Mouse (Mus musculus) intestine, embryonic 16.5 days (tissue): ENCODE measurements around the gene Pnldc1. TPM values are rescaled to one million over a fixed set of nuclear protein-coding genes. Genes with fewer than 3 reads are reported as not detected.
A peak's percentile ranks its signal among the peaks of the same experiment; 100 is the strongest.
"Not testable (repeated sequence)": the region's sequence is repeated elsewhere in the genome, so short reads cannot be mapped to it uniquely, and the experiment has no call there.

Source experiments
- ATAC-seq: fragments of 200-750 bp; cut with Nextera tagmentation; 2 replicates; pipeline ENCODE4 v1.8.0; 2017; ENCODE audit warnings: moderate TSS enrichment, moderate library complexity
- H3K27ac ChIP-seq: fragments of 300-500 bp; sonication (generic); 2 replicates; pipeline ENCODE4 v1.5.1; 2014; ENCODE audit warnings: mild to moderate bottlenecking, low read length
- H3K27me3 ChIP-seq: fragments of 300-500 bp; sonication (generic); replicated peaks from 2 replicates; pipeline ENCODE4 v1.6.1; 2014; ENCODE audit warnings: low read length, control low read depth, mixed read lengths; ENCODE audit not compliant: control insufficient read depth, insufficient read depth
- H3K36me3 ChIP-seq: fragments of 300-500 bp; sonication (generic); 2 replicates; pipeline ENCODE4 v1.6.1; 2014; ENCODE audit warnings: low read length, control low read depth; ENCODE audit not compliant: control insufficient read depth, insufficient read depth
- H3K4me1 ChIP-seq: fragments of 300-500 bp; sonication (generic); 2 replicates; pipeline ENCODE4 v1.6.1; 2014; ENCODE audit warnings: low read length, control low read depth, mixed read lengths; ENCODE audit not compliant: control insufficient read depth, insufficient read depth
- H3K4me2 ChIP-seq: fragments of 300-500 bp; sonication (generic); 2 replicates; pipeline ENCODE4 v1.6.1; 2014; ENCODE audit warnings: low read depth, low read length, control low read depth
- H3K4me3 ChIP-seq: fragments of 300-500 bp; sonication (generic); 2 replicates; pipeline ENCODE4 v1.5.1; 2014; ENCODE audit warnings: mild to moderate bottlenecking, low read length
- H3K9ac ChIP-seq: fragments of 300-500 bp; sonication (generic); 2 replicates; pipeline ENCODE4 v1.6.1; 2014; ENCODE audit warnings: low read depth, low read length
- H3K9me3 ChIP-seq: fragments of 300-500 bp; sonication (generic); 2 replicates; pipeline ENCODE4 v1.6.1; 2016; ENCODE audit warnings: low read length, control low read depth; ENCODE audit not compliant: control insufficient read depth
- WGBS: fragments of 180-500 bp; shearing (Covaris S2); extraction: QIAGEN DNeasy Blood & Tissue Kit; methylation state at CpG from one replicate; pipeline ENCODE4 v1.1.7; 2014; 5-methylcytosine and 5-hydroxymethylcytosine counted together
- polyA plus RNA-seq: library from polyadenylated mRNA; unstranded; fragments of >200 nt; fragmentation: Nextera tagmentation; extraction: Ambion mirVana; gene quantifications from 2 replicates; pipeline ENCODE4 v1.2.1, GENCODE M21; 2015

Pnldc1 gene
- polyA plus RNA-seq, 1 experiment from 2014 or later: 1.1 TPM

DNA sequence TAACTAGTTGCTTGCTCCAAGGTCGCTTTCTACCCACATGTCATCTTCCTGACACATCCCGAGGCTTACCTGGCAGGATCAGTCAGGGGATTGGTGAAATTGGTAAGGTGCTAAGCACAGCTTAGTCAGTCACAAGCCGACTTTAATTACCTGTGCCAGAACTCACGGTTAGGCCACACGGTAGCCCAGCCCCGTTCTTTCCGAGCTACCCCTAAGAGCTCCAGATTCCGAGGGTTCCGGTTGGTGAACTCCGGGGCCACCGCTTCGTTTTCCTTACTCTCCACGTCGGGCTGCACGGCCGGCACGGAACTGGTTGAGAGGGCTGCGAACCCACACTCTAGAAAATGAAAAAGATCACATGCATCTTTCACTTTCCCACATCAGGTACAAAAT lies 5.5 kb upstream of the Pnldc1 start, which contains the start of gene Tcp1:
TSS of gene Tcp1 (plus strand) at position 214 of the 393 bp plus-strand sequence.
- ATAC-seq: peak; percentile 17
- Histone ChIP-seq H3K4me3 (peak within 1 kb of the TSS; percentile 95), H3K36me3 (peaks cover 5% of the 10 kb centered on the region; the same call in 1 of the 2 replicates), H3K27ac (peak within 1 kb of the TSS; percentile 91), H3K9me3 (no peaks in the 10 kb centered on the region), H3K4me2 (peak within 1 kb of the TSS; percentile 78), H3K4me1 (peaks cover 3% of the 10 kb centered on the region; the same call in 1 of the 2 replicates), H3K27me3 (no peaks in the 10 kb centered on the region), H3K9ac (peak within 1 kb of the TSS; percentile 98)
- 1% methylated on average over 18 of the region's 18 CpGs for WGBS

DNA sequence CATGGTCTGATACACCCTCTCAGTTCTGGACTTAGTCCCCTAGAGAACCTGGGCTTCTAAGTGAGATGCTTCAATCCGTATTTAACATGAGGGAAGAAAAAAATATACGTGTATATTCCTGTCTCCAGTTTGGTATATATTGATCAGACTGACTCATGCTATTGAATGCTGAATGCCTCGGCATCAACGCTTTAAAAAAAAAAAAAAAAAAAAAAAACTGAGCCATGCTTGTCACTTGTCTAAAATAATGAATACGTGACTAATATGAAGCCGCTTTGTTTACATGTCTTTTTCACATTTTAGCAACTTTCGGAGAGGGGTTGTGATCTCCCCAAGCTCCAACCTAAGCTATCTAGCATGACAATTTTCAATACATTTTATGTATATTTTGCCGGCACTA lies 361 bp upstream of the Pnldc1 start:
- peaks cover 3% of the 10 kb centered on the region; the same call in 1 of the 2 replicates for H3K4me1 ChIP-seq
- H3K4me3 ChIP-seq: no peak overlapping the region
- no peak overlapping the region for H3K9ac ChIP-seq
- H3K4me2 ChIP-seq: no peak overlapping the region
- no peaks in the 10 kb centered on the region for H3K27me3 ChIP-seq
- H3K27ac ChIP-seq: no peak overlapping the region
- H3K36me3 ChIP-seq: peaks cover 5% of the 10 kb centered on the region; the same call in 1 of the 2 replicates
- WGBS: 87% methylated on average over 8 of the region's 8 CpGs
- ATAC-seq: no peak
- no peaks in the 10 kb centered on the region for H3K9me3 ChIP-seq

DNA sequence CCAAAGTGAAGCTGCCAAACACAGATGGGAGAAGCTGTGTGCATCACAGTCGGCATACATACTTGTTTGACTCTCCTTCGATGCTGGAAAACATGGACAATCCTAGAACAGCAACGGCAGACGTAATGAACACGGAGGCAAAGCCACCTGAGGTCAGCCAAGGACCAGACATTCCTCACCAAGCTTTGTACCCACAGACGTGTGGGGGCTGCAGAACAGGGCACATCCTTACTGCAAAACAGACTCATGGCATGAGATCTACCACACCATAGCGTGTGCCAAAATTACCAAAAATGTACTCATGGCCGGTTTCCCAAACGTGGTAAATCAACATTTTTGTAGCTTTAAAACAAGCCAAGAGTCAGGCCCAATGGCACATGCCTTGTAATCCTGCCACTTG lies 3.6 kb downstream of the Pnldc1 start:
- Histone ChIP-seq H3K9ac (no peak overlapping the region), H3K9me3 (no peaks in the 10 kb centered on the region), H3K4me3 (no peak overlapping the region), H3K4me2 (no peak overlapping the region), H3K27ac (no peak overlapping the region), H3K4me1 (no peaks in the 10 kb centered on the region), H3K27me3 (no peaks in the 10 kb centered on the region), H3K36me3 (0 out of 2 replicates have a peak, but pooled peaks cover 3% of the 10 kb centered on the region)
- 81% methylated on average over 9 of the region's 9 CpGs for WGBS
- no peak for ATAC-seq

DNA sequence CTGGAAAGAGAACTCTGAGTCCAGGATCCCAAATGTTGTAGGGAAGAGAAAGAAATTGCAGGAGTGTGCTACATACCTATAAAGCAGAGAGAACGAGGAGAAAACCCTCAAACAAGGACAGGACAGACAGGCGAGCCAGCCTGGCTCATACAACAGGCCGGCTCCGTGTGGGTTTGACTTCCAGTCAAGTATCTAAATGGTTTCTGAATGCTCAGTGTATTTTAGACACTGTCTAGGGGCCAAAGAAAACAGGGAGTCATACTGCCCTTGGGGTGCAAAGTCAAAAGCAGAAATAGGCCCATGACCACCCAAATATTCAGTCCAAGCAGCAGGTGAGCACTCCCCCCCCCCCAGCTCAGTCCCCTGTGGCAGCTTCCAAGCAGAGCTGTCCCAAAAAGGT lies 4.2 kb downstream of the Pnldc1 start:
- H3K36me3 ChIP-seq: 0 out of 2 replicates have a peak, but pooled peaks cover 3% of the 10 kb centered on the region
- H3K4me1 ChIP-seq: no peaks in the 10 kb centered on the region
- H3K9me3 ChIP-seq: no peaks in the 10 kb centered on the region
- no peak overlapping the region for H3K9ac ChIP-seq
- no peak overlapping the region for H3K4me3 ChIP-seq
- no peaks in the 10 kb centered on the region for H3K27me3 ChIP-seq
- WGBS: 92% methylated on average over 4 of the region's 4 CpGs
- H3K4me2 ChIP-seq: no peak overlapping the region
- no peak overlapping the region for H3K27ac ChIP-seq
- no peak for ATAC-seq

DNA sequence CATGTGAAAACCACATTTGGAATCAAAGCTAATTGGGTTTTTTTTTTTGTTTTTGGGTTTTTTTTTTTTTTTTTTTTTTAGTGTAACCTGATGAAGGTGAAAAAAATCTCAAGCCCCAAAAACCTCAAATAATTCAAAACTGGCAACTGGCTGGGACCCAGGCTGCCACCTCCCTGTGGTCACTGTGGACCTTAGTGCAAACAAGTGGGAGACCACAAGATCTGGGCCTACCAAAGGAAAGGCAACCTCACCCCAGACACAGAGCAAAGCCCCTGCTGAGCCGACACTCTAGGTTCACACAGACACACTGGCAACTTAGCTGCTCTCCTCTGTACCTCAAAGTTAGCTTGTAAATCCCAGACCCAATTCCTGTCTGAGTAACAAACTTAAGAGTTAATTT lies 5.7 kb downstream of the Pnldc1 start:
- no peak overlapping the region for H3K4me2 ChIP-seq
- H3K36me3 ChIP-seq: 0 out of 2 replicates have a peak, but pooled peaks cover 3% of the 10 kb centered on the region
- H3K4me1 ChIP-seq: no peaks in the 10 kb centered on the region
- H3K4me3 ChIP-seq: no peak overlapping the region
- H3K27ac ChIP-seq: no peak overlapping the region
- no peak for ATAC-seq
- H3K9me3 ChIP-seq: no peaks in the 10 kb centered on the region
- WGBS: 81% methylated on average over 1 of the region's 1 CpGs
- H3K27me3 ChIP-seq: no peaks in the 10 kb centered on the region
- H3K9ac ChIP-seq: no peak overlapping the region

DNA sequence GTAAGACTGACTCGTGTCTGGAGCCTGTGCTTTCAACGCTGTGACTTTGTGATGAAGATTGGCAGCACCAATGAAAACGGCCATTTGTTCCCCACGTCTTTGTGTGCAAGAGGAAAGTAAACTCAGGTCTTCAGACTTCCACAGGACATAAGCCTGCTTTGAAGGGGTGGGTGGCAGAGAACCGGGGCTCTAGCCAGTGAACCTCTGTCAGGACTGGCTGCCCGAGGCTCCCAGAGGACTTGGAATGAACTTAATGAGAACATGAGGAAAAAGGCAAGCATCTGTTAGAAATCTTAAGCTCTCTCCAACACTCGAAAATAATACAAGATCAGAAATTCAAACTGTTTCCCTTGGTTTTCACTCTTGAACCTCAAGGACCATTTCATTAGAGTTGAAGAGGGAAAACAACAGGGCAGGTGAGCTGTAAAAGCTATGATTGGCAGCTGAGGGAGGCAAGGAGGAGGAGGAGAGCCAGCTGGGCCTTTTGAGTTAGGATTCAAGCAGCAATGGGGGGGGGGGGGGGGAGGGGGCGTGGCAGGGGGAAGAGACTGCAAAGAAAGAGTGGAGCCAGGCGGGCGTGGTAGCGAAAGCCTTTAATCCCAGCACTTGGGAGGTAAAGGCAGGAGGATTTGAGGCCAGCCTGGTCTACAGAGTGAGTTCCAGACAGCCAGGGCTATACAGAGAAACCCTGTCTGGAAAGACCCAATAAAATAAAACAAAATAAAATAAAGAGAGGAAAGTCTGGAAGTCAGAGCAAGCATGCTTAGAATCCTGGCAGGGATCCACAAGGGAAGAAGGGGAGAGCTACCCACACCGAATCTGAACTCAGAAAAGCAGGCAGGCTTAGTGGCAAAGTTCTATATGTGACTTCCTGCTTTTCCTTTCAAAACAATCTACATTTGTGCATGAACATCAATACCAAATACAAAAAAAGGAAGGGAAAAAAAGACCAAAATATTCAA lies 6.4 kb downstream of the Pnldc1 start:
- 63% methylated on average over 11 of the region's 12 CpGs for WGBS
- Histone ChIP-seq H3K9me3 (no peaks in the 10 kb centered on the region), H3K4me3 (no peak overlapping the region), H3K4me1 (no peaks in the 10 kb centered on the region), H3K9ac (no peak overlapping the region), H3K27me3 (no peaks in the 10 kb centered on the region), H3K36me3 (0 out of 2 replicates have a peak, but pooled peaks cover 3% of the 10 kb centered on the region), H3K27ac (no peak overlapping the region), H3K4me2 (no peak overlapping the region)
- ATAC-seq: no peak

DNA sequence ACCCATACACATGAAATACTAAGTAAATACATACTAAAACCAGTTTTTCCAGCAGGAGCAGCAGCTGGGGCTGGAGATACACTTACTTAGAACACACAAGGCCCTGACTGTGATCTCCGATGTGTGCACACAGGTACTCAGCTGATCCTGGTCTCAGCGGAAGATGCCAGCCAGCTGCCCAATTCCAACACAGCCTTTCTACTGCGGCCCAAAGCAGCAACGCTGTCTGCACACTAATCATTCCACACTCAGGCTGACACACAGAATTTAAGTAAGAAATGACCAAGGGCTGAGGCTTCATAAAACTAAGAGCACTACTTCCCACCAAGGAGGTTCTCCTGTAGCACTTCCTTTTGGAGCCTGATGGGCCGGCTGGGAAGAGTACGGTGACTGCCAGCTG lies 7.7 kb downstream of the Pnldc1 start:
- no peaks in the 10 kb centered on the region for H3K4me1 ChIP-seq
- H3K4me2 ChIP-seq: no peak overlapping the region
- no peak for ATAC-seq
- no peak overlapping the region for H3K4me3 ChIP-seq
- no peak overlapping the region for H3K27ac ChIP-seq
- H3K9me3 ChIP-seq: no peaks in the 10 kb centered on the region
- H3K9ac ChIP-seq: no peak overlapping the region
- WGBS: 93% methylated on average over 6 of the region's 6 CpGs
- no peaks in the 10 kb centered on the region for H3K27me3 ChIP-seq
- 0 out of 2 replicates have a peak, but pooled peaks cover 3% of the 10 kb centered on the region for H3K36me3 ChIP-seq

DNA sequence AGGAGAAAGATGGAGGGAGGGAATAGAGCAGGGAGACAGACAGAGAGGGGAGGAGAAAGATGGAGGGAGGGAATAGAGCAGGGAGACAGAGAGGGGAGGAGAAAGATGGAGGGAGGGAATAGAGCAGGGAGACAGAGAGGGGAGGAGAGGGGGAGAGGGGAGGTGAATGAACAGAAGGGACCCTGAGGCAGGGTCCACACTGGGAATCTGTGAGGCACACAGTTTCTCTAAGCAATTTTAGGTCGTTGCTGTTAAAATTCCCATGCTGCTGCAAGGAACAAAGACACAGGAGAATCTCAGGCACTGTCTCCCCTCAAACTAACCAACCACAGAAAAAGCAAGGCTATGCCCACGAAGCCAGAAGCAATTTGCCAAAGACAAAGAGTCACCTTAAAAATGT lies 11.4 kb downstream of the Pnldc1 start:
- H3K4me3 ChIP-seq, ATAC-seq, H3K4me2 ChIP-seq, H3K27ac ChIP-seq, H3K9ac ChIP-seq, H3K9me3 ChIP-seq, H3K4me1 ChIP-seq, H3K27me3 ChIP-seq, H3K36me3 ChIP-seq: not testable (repeated sequence)
- WGBS: 41% methylated on average over 2 of the region's 2 CpGs

DNA sequence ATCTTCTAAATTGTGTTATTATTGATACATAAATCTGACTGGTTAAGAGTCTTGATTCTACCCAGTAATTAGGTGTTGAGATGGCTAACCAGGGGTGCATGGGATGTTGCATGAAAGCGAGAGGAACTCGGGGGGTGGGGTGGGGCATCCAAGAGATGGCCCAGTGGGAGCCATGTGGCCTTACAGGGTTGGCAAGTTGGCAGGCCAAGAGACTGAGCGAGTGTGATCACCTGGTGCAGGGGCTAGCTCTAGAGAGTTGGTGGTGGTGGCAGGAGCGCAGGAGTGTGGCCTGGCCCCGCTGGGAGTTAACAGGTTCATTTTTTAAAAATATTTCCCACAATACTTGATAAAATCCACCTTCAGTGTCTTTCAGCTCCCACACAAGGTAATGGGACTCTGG lies 12.4 kb downstream of the Pnldc1 start:
- Histone ChIP-seq H3K4me1 (no peaks in the 10 kb centered on the region), H3K9me3 (no peaks in the 10 kb centered on the region), H3K9ac (no peak overlapping the region), H3K27ac (no peak overlapping the region), H3K36me3 (no peaks in the 10 kb centered on the region), H3K4me2 (no peak overlapping the region), H3K4me3 (no peak overlapping the region), H3K27me3 (no peaks in the 10 kb centered on the region)
- WGBS: 85% methylated on average over 5 of the region's 5 CpGs
- no peak for ATAC-seq
